Mouse (Mus musculus) kidney, embryonic 16.5 days (tissue): ENCODE measurements around the gene Gm8879. TPM values are rescaled to one million over a fixed set of nuclear protein-coding genes. Genes with fewer than 3 reads are reported as not detected.
"Not testable (repeated sequence)": the region's sequence is repeated elsewhere in the genome, so short reads cannot be mapped to it uniquely, and the experiment has no call there.

Source experiments
- ATAC-seq: fragments of 200-750 bp; cut with Nextera tagmentation; 2 replicates; pipeline ENCODE4 v1.8.0; 2017; ENCODE audit warnings: moderate TSS enrichment; ENCODE audit not compliant: low FRiP score, low TSS enrichment
- H3K27ac ChIP-seq: fragments of 300-500 bp; sonication (generic); 2 replicates; pipeline ENCODE4 v1.5.1; 2014; ENCODE audit warnings: low read length
- H3K27me3 ChIP-seq: fragments of 300-500 bp; sonication (generic); 2 replicates; pipeline ENCODE4 v1.6.1; 2014; ENCODE audit warnings: low read length, control low read depth, mixed read lengths; ENCODE audit not compliant: insufficient read depth
- H3K36me3 ChIP-seq: fragments of 300-500 bp; sonication (generic); 2 replicates; pipeline ENCODE4 v1.6.1; 2014; ENCODE audit warnings: low read length, control low read depth, mixed read lengths; ENCODE audit not compliant: insufficient read depth
- H3K4me1 ChIP-seq: fragments of 300-500 bp; sonication (generic); 2 replicates; pipeline ENCODE4 v1.6.1; 2014; ENCODE audit warnings: low read length, control low read depth, mixed read lengths; ENCODE audit not compliant: insufficient read depth
- H3K4me2 ChIP-seq: fragments of 300-500 bp; sonication (generic); replicated peaks from 2 replicates; pipeline ENCODE4 v1.6.1; 2014; ENCODE audit warnings: low read depth, low read length
- H3K4me3 ChIP-seq: fragments of 300-500 bp; sonication (generic); 2 replicates; pipeline ENCODE4 v1.5.1; 2014; ENCODE audit warnings: mild to moderate bottlenecking, low read length
- H3K9ac ChIP-seq: fragments of 300-500 bp; sonication (generic); replicated peaks from 2 replicates; pipeline ENCODE4 v1.6.1; 2014; ENCODE audit warnings: low read length
- H3K9me3 ChIP-seq: fragments of 300-500 bp; sonication (generic); 2 replicates; pipeline ENCODE4 v1.6.1; 2016; ENCODE audit warnings: low read length, control low read depth
- WGBS: fragments of 180-500 bp; shearing (Covaris S2); extraction: QIAGEN DNeasy Blood & Tissue Kit; methylation state at CpG from one replicate; pipeline ENCODE4 v1.1.7; 2014; 5-methylcytosine and 5-hydroxymethylcytosine counted together
- polyA plus RNA-seq: library from polyadenylated mRNA; unstranded; fragments of >200 nt; fragmentation: Nextera tagmentation; extraction: Ambion mirVana; gene quantifications from 2 replicates; pipeline ENCODE4 v1.2.1, GENCODE M21; 2015

Gm8879 gene
- not detected in 2 replicates for polyA plus RNA-seq

- H3K4me2 ChIP-seq, H3K9me3 ChIP-seq, H3K4me3 ChIP-seq, H3K4me1 ChIP-seq, H3K36me3 ChIP-seq, ATAC-seq, H3K9ac ChIP-seq, H3K27me3 ChIP-seq, H3K27ac ChIP-seq: not testable (repeated sequence)
- no CpG with 5 or more reads among the region's 3 CpGs for WGBS
Measured at GRCm38 (mm10) chr5:11127334-11127733, at the start of gene Gm8879. Gene Gm8879, plus strand, starts transcription at chr5:11127634.

GRCm38 (mm10) chr5:11138031-11138430 is 10.6 kb downstream of the Gm8879 start:
- not testable (repeated sequence) for ATAC-seq, H3K27me3 ChIP-seq, H3K9ac ChIP-seq, H3K4me1 ChIP-seq, H3K4me2 ChIP-seq, H3K4me3 ChIP-seq, H3K36me3 ChIP-seq, H3K9me3 ChIP-seq, H3K27ac ChIP-seq
- WGBS: 96% methylated on average over 12 of the region's 12 CpGs

Other genes with a start within 250 kb of the Gm8879 start
- gene Gm8871, start 179.8 kb upstream of the Gm8879 start, polyA plus RNA-seq: not detected in 2 replicates
- gene Gm8857, start 179.8 kb upstream of the Gm8879 start, polyA plus RNA-seq: not detected in 2 replicates
- gene Gm5861, start 55.4 kb downstream of the Gm8879 start, polyA plus RNA-seq: not detected in 2 replicates
- gene Gm8890, start 128.4 kb downstream of the Gm8879 start, polyA plus RNA-seq: not detected in 2 replicates
- not detected in 2 replicates for gene Speer1, start 213.9 kb downstream of the Gm8879 start, polyA plus RNA-seq